Mouse (Mus musculus): ENCODE data around the gene Gba. TPM values are rescaled to one million over a fixed set of nuclear protein-coding genes. Genes with fewer than 3 reads are reported as not detected.
"Not testable (repeated sequence)": the region's sequence is repeated elsewhere in the genome, so short reads cannot be mapped to it uniquely, and the experiment has no call there.

Gba gene
- polyA plus RNA-seq (2016; fragmentation: Nextera tagmentation; extraction: Ambion mirVana) = 50.3 and 51.3 TPM in 2 replicates

DNA sequence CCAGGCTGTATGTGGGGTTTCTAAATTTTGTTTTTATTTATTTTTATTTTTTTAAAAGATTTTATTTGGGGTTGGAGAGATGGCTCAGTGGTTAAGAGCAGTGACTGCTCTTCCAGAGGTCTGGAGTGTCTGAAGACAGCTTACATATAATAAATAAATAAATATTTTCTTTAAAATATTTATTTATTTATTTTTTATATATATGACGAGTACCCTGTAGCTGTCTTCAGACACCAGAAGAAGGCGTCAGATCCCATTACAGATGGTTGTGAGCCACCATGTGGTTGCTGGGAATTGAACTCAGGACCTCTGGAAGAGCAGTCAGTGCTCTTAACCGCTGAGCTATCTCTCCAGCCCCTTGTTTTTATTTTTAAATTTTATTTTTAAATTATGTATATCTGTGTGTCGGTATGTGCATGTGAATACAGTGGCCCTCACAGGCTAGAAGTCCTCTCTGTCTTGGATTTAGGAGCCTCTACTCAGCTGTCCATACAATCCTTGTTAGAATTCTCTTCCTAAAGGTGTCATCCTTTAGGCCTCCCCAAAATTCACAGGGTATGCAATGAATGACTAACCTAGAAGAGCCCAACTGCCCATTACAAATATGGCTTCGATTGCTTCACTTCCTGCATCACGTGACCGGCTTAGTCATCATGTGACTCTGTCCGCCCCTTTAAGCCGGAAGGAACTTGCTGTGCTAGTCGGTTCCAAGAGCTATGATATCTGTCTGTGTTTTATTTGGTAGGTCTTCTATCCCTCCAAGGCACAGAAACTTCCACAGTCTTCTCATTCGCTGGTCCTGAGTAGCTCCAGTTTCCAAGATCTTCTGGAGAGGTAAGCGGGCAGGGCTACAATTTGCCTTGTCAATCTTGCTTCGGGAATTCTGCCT is at the start of gene Gba:
TSS of gene Gba (plus strand) at position 676 of the 889 bp plus-strand sequence.
- 27% methylated on average over 13 of the region's 13 CpGs for WGBS
- H3K9ac ChIP-seq = peak within 1 kb of the TSS; percentile 55
- no peaks in the 10 kb centered on the region for H3K27me3 ChIP-seq
- no peak within 1 kb of the TSS for H3K27ac ChIP-seq
- H3K4me1 ChIP-seq = peaks cover 5% of the 10 kb centered on the region
- peak within 1 kb of the TSS; percentile 75 for H3K4me2 ChIP-seq (replicated peaks)
- peak within 1 kb of the TSS; percentile 56 for H3K4me3 ChIP-seq
- peaks cover 34% of the 10 kb centered on the region for H3K36me3 ChIP-seq
- H3K9me3 ChIP-seq (replicated peaks) = no peaks in the 10 kb centered on the region
- ATAC-seq (ENCODE audit: low FRiP score) = peak; percentile 85

DNA sequence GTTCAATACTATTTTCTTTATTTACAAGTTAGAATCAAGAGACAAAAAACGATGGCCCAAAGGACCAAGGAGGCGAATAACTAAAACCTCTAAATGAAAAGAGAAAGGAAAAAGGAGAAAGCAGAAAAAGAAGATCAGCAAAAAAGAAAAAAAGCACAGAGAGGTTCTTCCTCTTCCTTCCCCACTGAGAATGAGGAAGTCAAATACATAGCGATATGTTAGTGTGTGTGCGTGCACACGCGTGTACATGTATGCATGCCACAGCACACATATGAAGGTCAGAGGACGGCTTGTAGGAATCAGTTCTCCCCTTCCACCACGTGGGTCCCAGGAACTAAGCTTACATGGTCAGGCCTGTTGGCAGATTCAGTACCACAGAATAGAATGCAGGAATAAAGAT is 45.8 kb upstream of the Gba start:
- 87% methylated on average over 8 of the region's 8 CpGs for WGBS
- Histone ChIP-seq H3K27me3 (peaks cover 17% of the 10 kb centered on the region), H3K27ac (no peak overlapping the region), H3K4me2 (replicated peaks) (no peak overlapping the region), H3K9ac (no peak overlapping the region), H3K4me3 (no peak overlapping the region), H3K9me3 (replicated peaks) (no peaks in the 10 kb centered on the region), H3K4me1 (peaks cover 26% of the 10 kb centered on the region), H3K36me3 (0 out of 2 replicates have a peak, but pooled peaks cover 5% of the 10 kb centered on the region)
- no peak for ATAC-seq (ENCODE audit: low FRiP score)

DNA sequence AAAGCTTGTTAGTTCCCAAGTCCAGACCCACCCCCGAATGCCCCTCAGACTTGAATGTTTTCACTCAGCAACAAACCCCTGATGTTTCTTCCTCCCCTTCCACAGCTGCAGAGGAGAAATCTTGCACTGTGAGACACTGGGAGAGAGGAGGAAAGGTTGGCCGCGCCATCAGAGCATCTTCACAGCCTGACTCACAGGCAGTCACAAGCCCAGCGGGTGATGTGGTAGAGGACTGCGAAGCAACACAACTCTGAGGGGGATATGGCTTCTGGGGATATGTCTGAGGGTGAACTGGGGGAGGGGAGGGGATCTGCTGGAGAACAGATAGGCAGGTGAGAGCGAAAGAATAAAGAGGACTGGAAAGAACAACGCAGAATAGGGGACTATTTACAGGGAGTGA is 44.1 kb upstream of the Gba start:
- Histone ChIP-seq H3K4me2 (replicated peaks) (peak overlapping the region; percentile 88), H3K9ac (peak overlapping the region; percentile 67), H3K4me1 (peaks cover 26% of the 10 kb centered on the region), H3K27ac (no peak overlapping the region), H3K9me3 (replicated peaks) (no peaks in the 10 kb centered on the region), H3K27me3 (peaks cover 17% of the 10 kb centered on the region), H3K36me3 (no peaks in the 10 kb centered on the region), H3K4me3 (peak overlapping the region; percentile 58)
- no peak for ATAC-seq (ENCODE audit: low FRiP score)
- WGBS = 15% methylated on average over 7 of the region's 7 CpGs

DNA sequence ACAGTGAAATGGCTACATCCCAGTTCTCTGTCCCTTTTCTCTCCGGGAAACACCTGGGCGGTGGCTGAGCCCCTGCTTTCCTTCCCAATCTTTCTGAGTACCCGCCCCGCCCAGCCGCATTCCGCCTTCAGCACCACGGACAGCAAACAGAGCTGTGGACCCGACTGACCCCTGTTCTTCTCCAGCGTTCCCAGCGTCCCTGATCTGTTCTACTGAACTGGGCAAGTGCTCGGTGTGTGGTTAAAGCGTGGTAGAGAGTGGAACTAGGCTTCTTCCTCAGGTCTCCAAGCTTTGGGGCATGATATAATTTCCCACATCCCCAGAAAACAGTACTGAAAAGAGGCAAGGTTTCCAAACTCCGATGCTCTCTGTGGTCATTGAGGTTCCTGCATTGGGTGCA is 43.5 kb upstream of the Gba start:
- peak overlapping the region; percentile 88 for H3K4me2 ChIP-seq (replicated peaks)
- H3K4me3 ChIP-seq = peak overlapping the region; percentile 58
- WGBS = 2% methylated on average over 13 of the region's 13 CpGs
- no peaks in the 10 kb centered on the region for H3K9me3 ChIP-seq (replicated peaks)
- peaks cover 17% of the 10 kb centered on the region for H3K27me3 ChIP-seq
- peaks cover 31% of the 10 kb centered on the region for H3K4me1 ChIP-seq
- H3K9ac ChIP-seq = peak overlapping the region; percentile 67
- no peak for ATAC-seq (ENCODE audit: low FRiP score)
- no peak overlapping the region for H3K27ac ChIP-seq
- H3K36me3 ChIP-seq = no peaks in the 10 kb centered on the region

DNA sequence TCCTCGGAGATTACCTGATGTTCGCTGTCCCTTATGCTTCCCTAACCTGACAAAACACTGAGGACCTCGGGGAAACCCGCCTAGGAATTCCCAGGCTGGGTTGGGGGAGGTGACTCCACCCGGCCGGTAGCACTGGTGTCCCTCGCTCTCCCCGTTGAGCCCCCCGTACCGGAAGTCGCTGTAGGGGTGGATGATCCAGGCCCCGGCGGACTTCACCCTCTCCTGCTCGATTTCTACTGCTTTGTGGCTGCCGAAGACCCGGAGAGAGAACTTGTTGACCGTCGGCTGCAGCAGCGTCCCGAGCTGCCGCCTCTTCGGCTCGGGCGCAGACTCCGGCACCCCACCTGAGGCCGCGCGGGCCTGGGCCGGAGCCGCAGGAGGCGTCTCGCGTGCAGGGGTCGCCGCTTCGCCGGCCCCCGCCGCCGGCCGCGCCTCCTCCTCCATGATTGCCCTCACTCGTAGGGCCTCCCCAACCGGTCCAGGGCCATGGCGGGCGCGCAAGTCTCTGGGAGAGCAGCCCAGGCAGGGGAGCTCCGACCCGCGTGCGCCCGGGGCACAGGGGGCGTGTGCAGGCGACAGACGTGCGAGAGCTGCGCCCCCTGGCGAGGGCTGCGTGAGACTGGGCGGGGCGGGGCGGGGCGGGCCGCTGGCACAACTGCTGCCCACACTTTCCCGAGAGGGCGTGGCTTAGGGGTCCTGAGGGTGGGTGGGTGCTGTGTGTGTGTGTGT is 42.9 kb upstream of the Gba start, which contains the start of gene Hcn3:
TSS of gene Hcn3 (minus strand) at position 581 of the 729 bp plus-strand sequence.
- H3K4me3 ChIP-seq = peak within 1 kb of the TSS; percentile 58
- under 1% methylated on average over 63 of the region's 66 CpGs for WGBS
- no peaks in the 10 kb centered on the region for H3K9me3 ChIP-seq (replicated peaks)
- no peaks in the 10 kb centered on the region for H3K36me3 ChIP-seq
- H3K27ac ChIP-seq = peak within 1 kb of the TSS; percentile 52; the same call in 1 of the 2 replicates
- peak within 1 kb of the TSS; percentile 67 for H3K9ac ChIP-seq
- peaks cover 17% of the 10 kb centered on the region for H3K27me3 ChIP-seq
- ATAC-seq (ENCODE audit: low FRiP score) = peak; percentile 82
- peaks cover 31% of the 10 kb centered on the region for H3K4me1 ChIP-seq
- H3K4me2 ChIP-seq (replicated peaks) = peak within 1 kb of the TSS; percentile 88

DNA sequence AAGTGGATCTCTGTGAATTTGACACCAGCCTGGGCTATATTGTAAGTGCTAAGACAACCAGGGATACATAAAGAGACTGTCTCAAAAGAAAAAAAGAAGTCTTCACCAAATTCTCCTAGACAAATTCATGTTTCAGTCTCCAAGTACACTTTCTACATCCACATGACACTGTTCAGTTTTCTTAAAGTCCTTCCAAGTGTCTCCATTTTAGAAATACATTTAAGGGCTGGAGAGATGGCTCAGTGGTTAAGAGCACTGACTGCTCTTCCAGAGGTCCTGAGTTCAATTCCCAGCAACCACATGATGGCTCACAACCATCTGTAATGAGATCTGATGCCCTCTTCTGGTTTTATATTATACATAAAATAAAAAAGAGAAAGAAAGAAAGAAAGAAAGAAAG is 41.5 kb upstream of the Gba start:
- H3K27me3 ChIP-seq = peaks cover 12% of the 10 kb centered on the region
- H3K4me1 ChIP-seq = peaks cover 41% of the 10 kb centered on the region
- H3K36me3 ChIP-seq; H3K9me3 ChIP-seq (replicated peaks); H3K4me2 ChIP-seq (replicated peaks); H3K9ac ChIP-seq; H3K27ac ChIP-seq; H3K4me3 ChIP-seq; ATAC-seq (ENCODE audit: low FRiP score): not testable (repeated sequence)

DNA sequence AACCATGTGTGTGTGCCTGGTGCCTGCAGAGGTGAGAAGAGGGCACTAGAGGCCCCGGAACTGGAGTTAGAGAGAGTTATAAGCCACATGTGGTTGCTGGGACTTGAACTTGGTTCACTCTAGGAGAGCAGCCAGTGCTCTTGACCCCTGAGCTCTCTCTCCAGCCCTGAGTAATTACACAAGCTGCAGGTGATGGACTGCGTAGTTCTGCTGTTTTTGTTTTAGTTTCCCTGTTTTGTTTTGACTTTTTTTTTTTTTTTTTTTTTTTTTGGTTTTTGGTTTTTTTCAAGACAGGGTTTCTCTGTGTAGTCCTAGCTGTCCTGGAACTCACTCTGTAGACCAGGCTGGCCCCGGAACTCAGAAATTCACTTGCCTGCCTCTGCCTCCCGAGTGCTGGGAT is 40.9 kb upstream of the Gba start:
- no peak for ATAC-seq (ENCODE audit: low FRiP score)
- peaks cover 3% of the 10 kb centered on the region; the same call in 1 of the 2 replicates for H3K36me3 ChIP-seq
- peaks cover 12% of the 10 kb centered on the region for H3K27me3 ChIP-seq
- no peak overlapping the region for H3K4me2 ChIP-seq (replicated peaks)
- peaks cover 47% of the 10 kb centered on the region for H3K4me1 ChIP-seq
- no peak overlapping the region for H3K4me3 ChIP-seq
- no peak overlapping the region for H3K27ac ChIP-seq
- 81% methylated on average over 4 of the region's 4 CpGs for WGBS
- H3K9me3 ChIP-seq (replicated peaks) = no peaks in the 10 kb centered on the region
- H3K9ac ChIP-seq = no peak overlapping the region

DNA sequence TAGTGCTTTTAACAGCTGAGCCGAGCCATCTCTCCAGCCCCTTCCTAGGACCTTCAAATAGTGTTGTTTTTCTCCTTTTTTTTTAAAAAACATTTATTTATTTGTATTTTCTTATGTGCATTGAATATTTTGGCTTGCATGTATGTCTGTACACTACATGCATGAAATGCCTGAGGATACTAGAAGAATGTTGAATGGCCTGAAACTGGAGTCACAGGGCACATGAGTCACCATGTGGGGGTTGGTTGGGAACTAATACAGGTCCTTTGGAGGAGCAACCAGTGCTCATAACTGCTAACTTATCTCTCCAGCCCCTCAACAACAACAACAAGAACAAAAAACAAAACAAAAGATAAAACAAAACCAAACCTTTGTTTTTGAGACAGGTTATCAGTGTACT is 39.6 kb upstream of the Gba start:
- no peaks in the 10 kb centered on the region for H3K9me3 ChIP-seq (replicated peaks)
- WGBS = 68% methylated on average over 1 of the region's 1 CpGs
- H3K27me3 ChIP-seq = peaks cover 12% of the 10 kb centered on the region
- no peak overlapping the region for H3K27ac ChIP-seq
- peaks cover 13% of the 10 kb centered on the region for H3K36me3 ChIP-seq
- no peak overlapping the region for H3K4me2 ChIP-seq (replicated peaks)
- no peak overlapping the region for H3K4me3 ChIP-seq
- H3K9ac ChIP-seq = no peak overlapping the region
- ATAC-seq (ENCODE audit: low FRiP score) = no peak
- peaks cover 47% of the 10 kb centered on the region for H3K4me1 ChIP-seq

DNA sequence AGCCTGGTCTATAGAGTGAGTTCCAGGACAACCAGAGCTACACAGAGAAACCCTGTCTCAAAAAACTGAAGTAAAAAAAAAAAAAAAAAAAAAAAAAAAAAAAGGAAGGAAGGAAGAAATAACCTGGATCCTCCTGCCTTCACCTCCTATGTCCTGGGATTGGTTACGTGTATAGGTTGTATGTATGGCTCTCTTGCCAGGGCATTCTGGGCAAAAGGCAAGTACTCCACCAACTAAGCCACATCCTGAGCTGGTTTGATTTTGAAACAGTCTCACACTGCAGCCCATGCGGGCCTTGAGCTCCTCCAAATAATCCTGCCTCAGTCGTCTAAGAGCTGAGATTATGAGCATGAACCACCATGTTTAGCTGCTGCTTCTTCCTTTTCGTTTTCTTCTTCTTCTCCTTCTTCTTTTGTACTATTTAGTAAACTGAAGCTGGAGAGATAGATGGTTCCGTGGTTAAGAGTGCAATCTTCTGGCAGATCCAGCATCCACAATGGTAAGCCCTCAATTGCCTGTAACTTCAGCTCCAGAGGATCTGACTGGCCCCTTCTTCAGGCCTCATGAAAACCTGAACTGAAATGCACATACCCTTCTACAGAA is 39.0 kb upstream of the Gba start:
- no peaks in the 10 kb centered on the region for H3K9me3 ChIP-seq (replicated peaks)
- peaks cover 5% of the 10 kb centered on the region for H3K27me3 ChIP-seq
- H3K36me3 ChIP-seq = peaks cover 19% of the 10 kb centered on the region
- no peak for ATAC-seq (ENCODE audit: low FRiP score)
- H3K4me1 ChIP-seq = peaks cover 41% of the 10 kb centered on the region
- peak overlapping the region; percentile 96; the same call in 1 of the 2 replicates for H3K27ac ChIP-seq
- peak overlapping the region; percentile 92; the same call in 1 of the 2 replicates for H3K4me3 ChIP-seq
- WGBS = 75% methylated on average over 5 of the region's 5 CpGs
- H3K4me2 ChIP-seq (replicated peaks) = peak overlapping the region; percentile 58
- H3K9ac ChIP-seq = peak overlapping the region; percentile 98

DNA sequence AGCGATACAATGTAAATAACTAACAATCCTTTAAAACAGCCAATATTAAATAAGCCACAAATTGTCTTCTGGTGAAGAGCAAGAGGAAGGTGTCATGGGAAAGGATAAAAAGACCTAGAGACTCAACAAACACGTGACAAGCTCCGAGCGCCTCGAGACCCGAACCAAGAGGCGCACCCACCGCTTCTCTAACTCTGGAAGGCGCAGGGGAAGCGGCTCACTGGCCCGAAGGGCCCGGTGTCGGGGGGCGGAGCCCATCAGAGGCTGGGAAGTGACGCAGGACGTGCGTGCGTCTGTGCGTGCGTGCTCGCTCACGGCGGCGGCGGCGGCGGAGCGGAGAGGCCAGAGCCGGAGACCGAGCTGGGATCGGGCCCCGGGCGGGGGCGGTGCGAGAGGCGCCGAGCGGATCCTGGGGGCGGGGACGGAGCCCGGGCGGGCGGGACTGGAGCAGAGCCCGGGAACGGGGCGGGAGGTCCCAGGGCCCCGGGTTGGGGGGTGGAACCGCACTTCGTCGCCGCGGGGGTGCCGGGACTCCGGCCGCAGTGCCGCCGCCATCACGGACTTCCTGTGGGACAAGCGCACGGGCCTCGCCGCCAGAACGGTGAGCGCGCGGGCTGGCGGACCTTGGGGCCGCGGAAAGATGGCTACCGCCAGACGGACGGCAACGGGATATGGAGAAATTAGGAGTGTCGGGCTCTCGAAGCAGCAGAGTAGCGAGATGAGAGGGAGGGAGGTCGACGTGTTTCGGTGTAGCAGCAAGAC is 38.0 kb upstream of the Gba start, which contains the start of gene Clk2:
TSS of gene Clk2 (plus strand) at position 290 of the 762 bp plus-strand sequence.
- no peaks in the 10 kb centered on the region for H3K9me3 ChIP-seq (replicated peaks)
- H3K4me3 ChIP-seq = peak within 1 kb of the TSS; percentile 92
- H3K27ac ChIP-seq = peak within 1 kb of the TSS; percentile 96
- H3K27me3 ChIP-seq = no peaks in the 10 kb centered on the region
- peak within 1 kb of the TSS; percentile 98 for H3K9ac ChIP-seq
- peaks cover 31% of the 10 kb centered on the region for H3K4me1 ChIP-seq
- ATAC-seq (ENCODE audit: low FRiP score) = peak; percentile 92
- 1% methylated on average over 78 of the region's 79 CpGs for WGBS
- H3K36me3 ChIP-seq = peaks cover 29% of the 10 kb centered on the region
- H3K4me2 ChIP-seq (replicated peaks) = peak within 1 kb of the TSS; percentile 58

DNA sequence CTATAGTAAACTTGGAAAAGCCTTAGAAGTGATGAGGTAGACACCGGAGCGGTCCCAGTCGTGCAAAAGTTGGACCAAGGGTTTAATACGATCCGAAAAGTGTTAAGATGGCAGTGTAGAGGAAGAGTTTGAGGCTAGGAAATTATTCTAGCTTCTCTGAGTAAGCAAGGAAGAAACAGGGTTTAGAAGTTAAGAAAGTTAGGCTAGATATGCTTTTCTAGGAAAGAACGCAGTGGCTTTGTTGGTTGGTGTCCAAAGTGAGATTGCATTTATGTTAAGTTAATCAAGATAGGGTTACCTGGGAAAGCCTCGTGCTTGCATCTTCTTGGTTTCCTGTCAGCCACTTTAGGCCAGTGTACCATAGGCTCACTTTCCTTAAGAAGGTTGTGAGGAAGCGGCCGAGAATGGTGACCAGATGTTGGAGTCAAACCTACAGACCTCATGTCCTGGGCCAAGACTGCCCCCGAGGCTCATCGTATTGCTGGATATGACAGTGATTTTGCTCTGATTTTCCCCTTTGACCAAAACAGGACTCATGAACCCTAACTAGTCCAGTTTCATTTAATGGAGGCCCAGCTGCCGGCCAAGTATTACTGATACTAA is 37.4 kb upstream of the Gba start:
- Histone ChIP-seq H3K4me2 (replicated peaks) (peak overlapping the region; percentile 58), H3K4me1 (peaks cover 26% of the 10 kb centered on the region), H3K9me3 (replicated peaks) (no peaks in the 10 kb centered on the region), H3K9ac (peak overlapping the region; percentile 98), H3K27ac (peak overlapping the region; percentile 96), H3K36me3 (peaks cover 36% of the 10 kb centered on the region), H3K4me3 (peak overlapping the region; percentile 92), H3K27me3 (no peaks in the 10 kb centered on the region)
- no peak for ATAC-seq (ENCODE audit: low FRiP score)
- WGBS = 30% methylated on average over 12 of the region's 12 CpGs

All from hindbrain, embryonic 12.5 days (tissue).